In the genomic region with DNA sequence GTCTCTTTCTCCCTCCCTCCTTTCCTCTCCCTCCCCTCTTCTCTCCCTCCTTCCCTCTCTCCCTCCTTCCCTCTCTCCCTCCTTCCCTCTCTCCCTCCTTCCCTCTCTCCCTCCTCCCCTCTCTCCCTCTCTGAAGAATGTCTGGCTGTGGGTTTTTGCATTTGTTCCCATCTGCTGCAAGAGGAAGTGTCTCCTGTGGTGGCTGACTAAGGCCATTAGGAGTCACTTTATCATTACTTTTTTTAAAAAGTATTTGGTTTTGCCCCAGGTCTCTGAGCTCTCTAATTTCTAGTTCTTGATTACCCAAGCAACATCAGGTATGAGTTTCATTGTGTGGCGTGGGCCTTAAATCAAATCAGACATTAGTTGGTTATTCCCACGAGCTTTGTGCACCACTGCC, we compare ENCODE assay signal across 26 mouse cellular contexts. TPM values are rescaled to one million over a fixed set of nuclear protein-coding genes. Genes with fewer than 3 reads are reported as not detected.
DNase-seq lines count a peak whose midpoint lies in the region; ATAC-seq and TF ChIP-seq lines count a peak whose summit lies in the region.
"Had no signal": no experiment of that assay in that cellular context is flagged by ENCODE, and none has a peak within 500 bp of the region (broad histone marks: within the 10 kb centered on the region; RNA-seq: fewer than 3 reads in every experiment).

No protein-coding gene starts in this region.

- H3ac ChIP-seq in C2C12 (ENCODE audit: control insufficient read depth, insufficient read length, low read depth) (no peak overlapping the region), myocyte (ENCODE audit: control insufficient read depth, insufficient read length) (no peak overlapping the region)

- DNase-seq in kidney, postnatal 36 days: no peak
- no peak for DNase-seq in kidney, adult 11 months
- DNase-seq: adrenal gland, adult 8-10 months; adrenal gland, postnatal 25 days; B cell, adult 2 months; cerebellum, adult 11-12 months; cerebellum, adult 8-10 months; cerebellum, postnatal 10 days; gastrocnemius, postnatal 10 days; heart, adult 18-20 months; kidney, adult 18-20 months had no signal

- ATAC-seq in granulocyte monocyte progenitor cell, adult 5-6 weeks (replicated peaks; ENCODE audit: poor library complexity, severe bottlenecking): peak; percentile 35; the same call in 1 of the 2 replicates
- no peak for ATAC-seq in forebrain, embryonic 13.5 days
- ATAC-seq: activated CD4-positive, CD25-positive, alpha-beta regulatory T cell, adult 4 months; CD4-positive, CD25-positive, alpha-beta regulatory T cell, adult 4 months; forebrain, embryonic 15.5 days; hindbrain, embryonic 16.5 days; intestine, embryonic 15.5 days had no signal

- 86% methylated on average over 2 of the region's 2 CpGs for WGBS in forebrain, embryonic 13.5 days

- H3K27me3 ChIP-seq in C2C12 (ENCODE audit: control insufficient read depth, insufficient read depth, insufficient read length): no peaks in the 10 kb centered on the region
- H3K27me3 ChIP-seq in myocyte (ENCODE audit: control insufficient read depth, insufficient read depth, insufficient read length): no peaks in the 10 kb centered on the region
- H3K27me3 ChIP-seq in forebrain, embryonic 13.5 days: no peaks in the 10 kb centered on the region
- H3K27me3 ChIP-seq: embryonic facial prominence, embryonic 12.5 days; embryonic facial prominence, embryonic 15.5 days; forebrain, embryonic 15.5 days; heart, embryonic 13.5 days; hindbrain, embryonic 13.5 days; intestine, embryonic 15.5 days had no signal

- no peak overlapping the region for H3K9ac ChIP-seq in forebrain, embryonic 13.5 days
- H3K9ac ChIP-seq: embryonic facial prominence, embryonic 12.5 days; embryonic facial prominence, embryonic 15.5 days; forebrain, embryonic 15.5 days; heart, embryonic 13.5 days; hindbrain, embryonic 13.5 days; intestine, embryonic 15.5 days had no signal

- H3K9me3 ChIP-seq in forebrain, embryonic 13.5 days (replicated peaks): no peaks in the 10 kb centered on the region
- H3K9me3 ChIP-seq: embryonic facial prominence, embryonic 12.5 days; embryonic facial prominence, embryonic 15.5 days; forebrain, embryonic 15.5 days; heart, embryonic 10.5 days; heart, embryonic 13.5 days; hindbrain, embryonic 10.5 days; hindbrain, embryonic 13.5 days; intestine, embryonic 15.5 days had no signal

- H3K79me2 ChIP-seq in C2C12 (ENCODE audit: control insufficient read depth, insufficient read depth) (no peaks in the 10 kb centered on the region), myocyte (ENCODE audit: control insufficient read depth, insufficient read depth) (no peaks in the 10 kb centered on the region)

- peak overlapping the region; percentile 28 for H3K4me2 ChIP-seq in myocyte (ENCODE audit: low read depth)
- H3K4me2 ChIP-seq in forebrain, embryonic 13.5 days: no peak overlapping the region
- H3K4me2 ChIP-seq: embryonic facial prominence, embryonic 12.5 days; embryonic facial prominence, embryonic 15.5 days; forebrain, embryonic 15.5 days; heart, embryonic 13.5 days; hindbrain, embryonic 13.5 days; intestine, embryonic 15.5 days had no signal

- TF ChIP-seq CTCF in C2C12 (IDR thresholded peaks at IDR 0.05; ENCODE audit: control insufficient read depth, insufficient read depth, insufficient read length): no peak

- no peak overlapping the region for H3K4me3 ChIP-seq in C2C12 (ENCODE audit: insufficient read depth, poor library complexity, severe bottlenecking)
- H3K4me3 ChIP-seq in myocyte: no peak overlapping the region
- no peak overlapping the region for H3K4me3 ChIP-seq in forebrain, embryonic 13.5 days
- H3K4me3 ChIP-seq: embryonic facial prominence, embryonic 12.5 days; embryonic facial prominence, embryonic 15.5 days; forebrain, embryonic 15.5 days; heart, embryonic 10.5 days; heart, embryonic 13.5 days; hindbrain, embryonic 10.5 days; hindbrain, embryonic 13.5 days; intestine, embryonic 15.5 days had no signal

- H3K36me3 ChIP-seq in C2C12 (ENCODE audit: control insufficient read depth, insufficient read depth) (no peaks in the 10 kb centered on the region), myocyte (ENCODE audit: control insufficient read depth, insufficient read depth) (no peaks in the 10 kb centered on the region)
- no peaks in the 10 kb centered on the region for H3K36me3 ChIP-seq in forebrain, embryonic 13.5 days (ENCODE audit: poor library complexity, severe bottlenecking)
- H3K36me3 ChIP-seq: embryonic facial prominence, embryonic 12.5 days; embryonic facial prominence, embryonic 15.5 days; forebrain, embryonic 15.5 days; heart, embryonic 10.5 days; heart, embryonic 13.5 days; hindbrain, embryonic 10.5 days; hindbrain, embryonic 13.5 days; intestine, embryonic 15.5 days had no signal

- no peaks in the 10 kb centered on the region for H3K79me3 ChIP-seq in C2C12 (ENCODE audit: low read depth)

- no peak for TF ChIP-seq POLR2A in myocyte (IDR thresholded peaks at IDR 0.05; ENCODE audit: insufficient read length, low read depth)

- no peak overlapping the region for H3K27ac ChIP-seq in forebrain, embryonic 13.5 days
- H3K27ac ChIP-seq: embryonic facial prominence, embryonic 12.5 days; embryonic facial prominence, embryonic 15.5 days; forebrain, embryonic 15.5 days; heart, embryonic 10.5 days; heart, embryonic 13.5 days; hindbrain, embryonic 10.5 days; hindbrain, embryonic 13.5 days; intestine, embryonic 15.5 days had no signal

- H3K4me1 ChIP-seq in forebrain, embryonic 13.5 days: no peaks in the 10 kb centered on the region
- H3K4me1 ChIP-seq: embryonic facial prominence, embryonic 12.5 days; embryonic facial prominence, embryonic 15.5 days; forebrain, embryonic 15.5 days; hindbrain, embryonic 13.5 days; intestine, embryonic 15.5 days had no signal

TF ChIP-seq in C2C12, 6 proteins besides CTCF, POLR2A, EP300 and RAD21:
- TF ChIP-seq MAX (IDR thresholded peaks at IDR 0.05) (no peak), CEBPB (IDR thresholded peaks at IDR 0.05; ENCODE audit: low read depth) (peak; percentile 16)

TF ChIP-seq in myocyte, 11 proteins besides CTCF, POLR2A, EP300 and RAD21:
- TF ChIP-seq MYOG (IDR thresholded peaks at IDR 0.05; ENCODE audit: control insufficient read depth in 1 of 3, insufficient read depth in 1 of 3, insufficient read length in 2 of 3, low read depth in 2 of 3) (no peak), REST (IDR thresholded peaks at IDR 0.05; ENCODE audit: insufficient read depth, insufficient read length) (no peak), POLR2AphosphoS2 (IDR thresholded peaks at IDR 0.05; ENCODE audit: insufficient read length, low read depth) (no peak), E2F4 (IDR thresholded peaks at IDR 0.05; ENCODE audit: insufficient read depth) (no peak), CEBPB (IDR thresholded peaks at IDR 0.05; ENCODE audit: insufficient read depth, poor library complexity, severe bottlenecking) (no peak), TCF3 (IDR thresholded peaks at IDR 0.05; ENCODE audit: insufficient read length, low read depth) (no peak), MAX (IDR thresholded peaks at IDR 0.05; ENCODE audit: low read depth) (no peak), SRF (IDR thresholded peaks at IDR 0.05; ENCODE audit: control insufficient read depth, insufficient read length, low read depth) (no peak), USF1 (IDR thresholded peaks at IDR 0.05; ENCODE audit: low read depth) (no peak), MYOD1 (IDR thresholded peaks at IDR 0.05; ENCODE audit: control insufficient read depth in 1 of 3, insufficient read length in 2 of 3, low read depth in 2 of 3) (no peak), TCF12 (IDR thresholded peaks at IDR 0.05; ENCODE audit: insufficient read depth, poor library complexity, severe bottlenecking) (no peak)

RNA-seq across cellular contexts. Expression of a gene that starts 7.9 kb away (rescaled TPM):
- polyA plus RNA-seq in C2C12 (2012; fragmentation: generic; extraction: Trizol) (25.0 TPM), myocyte (2012; fragmentation: generic; extraction: Trizol) (14.5 TPM)
- 13.8 and 16.6 TPM in 2 replicates for total RNA-seq in granulocyte monocyte progenitor cell, adult 5-6 weeks (2014; fragmentation: Nextera tagmentation)
- 24.4 and 24.9 TPM in 2 replicates for total RNA-seq in granulocyte monocyte progenitor cell, adult 5-6 weeks (2017)
- 84.7 and 90.2 TPM in 2 replicates for polyA plus RNA-seq in forebrain, embryonic 13.5 days (2015; fragmentation: Nextera tagmentation; extraction: Ambion mirVana)

RNA-seq across cellular contexts. Expression of a gene that starts 56.3 kb away (rescaled TPM):
- polyA plus RNA-seq in C2C12 (2012; fragmentation: generic; extraction: Trizol) (9.8 TPM), myocyte (2012; fragmentation: generic; extraction: Trizol) (11.3 TPM)
- 19.7 and 22.4 TPM in 2 replicates for total RNA-seq in granulocyte monocyte progenitor cell, adult 5-6 weeks (2014; fragmentation: Nextera tagmentation)
- 10.0 and 15.2 TPM in 2 replicates for total RNA-seq in granulocyte monocyte progenitor cell, adult 5-6 weeks (2017)
- polyA plus RNA-seq in forebrain, embryonic 13.5 days (2015; fragmentation: Nextera tagmentation; extraction: Ambion mirVana): 15.0 and 16.5 TPM in 2 replicates

RNA-seq across cellular contexts. Expression of a gene that starts 59.9 kb away (rescaled TPM):
- polyA plus RNA-seq in C2C12 (2012; fragmentation: generic; extraction: Trizol) (0.32 TPM), myocyte (2012; fragmentation: generic; extraction: Trizol) (0.10 TPM)
- total RNA-seq in granulocyte monocyte progenitor cell, adult 5-6 weeks (2014; fragmentation: Nextera tagmentation): not detected in 2 replicates
- total RNA-seq in granulocyte monocyte progenitor cell, adult 5-6 weeks (2017): not detected in 2 replicates
- polyA plus RNA-seq in forebrain, embryonic 13.5 days (2015; fragmentation: Nextera tagmentation; extraction: Ambion mirVana): 0.58 and 1.2 TPM in 2 replicates
- total RNA-seq: adrenal gland, adult 8-10 months; adrenal gland, postnatal 25 days had no signal
- polyA plus RNA-seq: activated CD4-positive, CD25-positive, alpha-beta regulatory T cell, adult 4 months; hindbrain, embryonic 10.5 days had no signal
